Mouse (Mus musculus): ENCODE data around the gene Anp32e.
"Not testable (repeated sequence)": the region's sequence is repeated elsewhere in the genome, so short reads cannot be mapped to it uniquely, and the experiment has no call there.

Anp32e gene

GRCm38 (mm10) chr3:95904568-95904967 is 24.5 kb upstream of the Anp32e start, which contains the start of gene Car14:
Car14 (minus strand) TSS chr3:95904691.
- no peak for DNase-seq

GRCm38 (mm10) chr3:95905146-95905939 is 23.7 kb upstream of the Anp32e start:
- DNase-seq, result peak; percentile 39

DNA sequence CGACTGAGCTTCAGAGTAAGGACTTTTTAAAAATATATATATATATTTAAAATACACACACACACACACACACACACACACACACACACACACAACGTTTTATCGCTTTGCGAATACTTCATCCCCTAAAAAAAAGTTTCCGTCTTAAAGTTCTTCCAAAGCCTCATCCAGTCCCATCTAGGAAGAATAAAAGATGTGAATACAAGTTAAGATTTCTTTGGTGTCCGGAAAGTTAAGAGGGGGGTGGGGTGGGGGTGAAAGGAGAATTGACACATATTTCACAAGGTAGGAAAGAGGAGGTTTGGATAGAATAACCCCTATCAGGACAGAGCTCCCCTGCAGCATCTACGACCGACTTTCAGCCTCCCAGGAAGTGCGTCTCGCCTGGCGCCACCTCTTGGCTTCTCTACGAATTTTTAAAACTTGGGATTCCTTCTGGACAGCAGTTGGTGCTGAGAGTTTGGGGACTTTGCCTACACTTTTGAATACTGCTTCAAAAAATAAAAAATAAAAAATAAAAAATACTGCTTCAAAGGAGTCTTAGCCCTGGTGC is 23.0 kb upstream of the Anp32e start:
- peak; percentile 34 for DNase-seq

- DNase-seq, result no peak
Measured at GRCm38 (mm10) chr3:95906860-95907259, 22.2 kb upstream of the Anp32e start.

DNA sequence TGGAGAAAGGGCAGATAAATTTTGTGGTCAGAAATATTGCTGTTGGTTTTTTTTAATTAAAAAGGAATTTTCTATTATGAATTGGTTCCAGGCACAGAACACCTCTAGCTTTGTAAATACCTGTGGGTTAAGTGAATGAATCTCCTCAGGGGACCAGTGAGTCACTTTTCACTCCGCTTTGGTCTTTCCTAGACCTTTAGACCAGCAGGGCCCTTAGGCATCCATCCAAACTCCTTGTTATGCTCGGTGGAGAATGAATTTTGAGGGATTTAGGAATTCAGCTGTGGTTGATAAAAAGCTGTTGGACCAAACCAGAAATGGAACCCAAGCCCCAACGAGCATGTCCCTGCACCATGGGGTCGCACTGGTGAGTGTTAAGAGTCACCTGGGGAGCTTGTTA is 21.4 kb upstream of the Anp32e start:
- DNase-seq, result no peak

GRCm38 (mm10) chr3:95914706-95915105 is 14.3 kb upstream of the Anp32e start:
- no peak for DNase-seq

- no peak for DNase-seq
Measured at GRCm38 (mm10) chr3:95916760-95917159, 12.3 kb upstream of the Anp32e start.

DNA sequence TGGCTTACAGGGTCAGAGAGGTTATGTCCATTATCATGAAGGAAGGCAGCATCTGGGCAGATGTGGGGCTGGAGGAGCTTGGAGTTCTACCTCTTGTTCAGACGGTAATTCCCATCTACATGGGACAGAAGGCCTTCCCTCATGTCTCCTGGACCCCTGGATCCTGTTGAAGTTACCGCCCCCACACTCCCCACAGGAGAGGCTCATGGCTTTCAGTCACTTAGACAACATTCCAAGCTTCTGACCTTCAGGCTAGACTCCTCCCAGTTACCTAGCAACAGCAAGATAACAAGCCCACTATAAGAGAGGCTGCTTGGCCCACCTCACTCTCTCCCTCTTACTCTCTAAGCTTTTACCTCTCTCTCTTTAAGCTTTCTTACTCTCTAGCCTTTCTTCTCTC is 8.5 kb upstream of the Anp32e start:
- DNase-seq, result not testable (repeated sequence)

- DNase-seq, result not testable (repeated sequence)
Measured at GRCm38 (mm10) chr3:95923429-95923828, 5.6 kb upstream of the Anp32e start.

- DNase-seq, result no peak
Measured at GRCm38 (mm10) chr3:95924185-95924584, 4.9 kb upstream of the Anp32e start.

GRCm38 (mm10) chr3:95925087-95925486 is 4.0 kb upstream of the Anp32e start:
- DNase-seq, result no peak

DNA sequence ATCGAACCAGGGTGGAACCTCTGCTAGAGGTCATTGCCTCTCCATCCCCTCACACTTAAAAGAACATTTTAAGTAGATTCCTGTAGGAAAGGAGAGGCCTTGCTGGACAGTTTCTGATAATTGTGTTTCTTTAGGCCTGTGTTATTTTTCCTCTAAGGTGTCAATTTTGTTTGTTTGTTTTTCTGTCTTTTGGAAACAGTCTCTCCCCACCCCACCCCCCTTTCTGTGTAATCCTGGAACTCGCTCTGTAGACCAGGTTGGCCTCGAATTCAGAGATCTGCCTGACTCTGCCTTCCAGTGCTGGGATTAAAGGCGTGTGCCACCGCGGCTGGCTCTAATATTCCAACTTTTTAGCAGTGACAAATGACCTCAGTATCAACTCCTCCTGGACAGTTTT is 787 bp upstream of the Anp32e start:
- no peak for DNase-seq

DNA sequence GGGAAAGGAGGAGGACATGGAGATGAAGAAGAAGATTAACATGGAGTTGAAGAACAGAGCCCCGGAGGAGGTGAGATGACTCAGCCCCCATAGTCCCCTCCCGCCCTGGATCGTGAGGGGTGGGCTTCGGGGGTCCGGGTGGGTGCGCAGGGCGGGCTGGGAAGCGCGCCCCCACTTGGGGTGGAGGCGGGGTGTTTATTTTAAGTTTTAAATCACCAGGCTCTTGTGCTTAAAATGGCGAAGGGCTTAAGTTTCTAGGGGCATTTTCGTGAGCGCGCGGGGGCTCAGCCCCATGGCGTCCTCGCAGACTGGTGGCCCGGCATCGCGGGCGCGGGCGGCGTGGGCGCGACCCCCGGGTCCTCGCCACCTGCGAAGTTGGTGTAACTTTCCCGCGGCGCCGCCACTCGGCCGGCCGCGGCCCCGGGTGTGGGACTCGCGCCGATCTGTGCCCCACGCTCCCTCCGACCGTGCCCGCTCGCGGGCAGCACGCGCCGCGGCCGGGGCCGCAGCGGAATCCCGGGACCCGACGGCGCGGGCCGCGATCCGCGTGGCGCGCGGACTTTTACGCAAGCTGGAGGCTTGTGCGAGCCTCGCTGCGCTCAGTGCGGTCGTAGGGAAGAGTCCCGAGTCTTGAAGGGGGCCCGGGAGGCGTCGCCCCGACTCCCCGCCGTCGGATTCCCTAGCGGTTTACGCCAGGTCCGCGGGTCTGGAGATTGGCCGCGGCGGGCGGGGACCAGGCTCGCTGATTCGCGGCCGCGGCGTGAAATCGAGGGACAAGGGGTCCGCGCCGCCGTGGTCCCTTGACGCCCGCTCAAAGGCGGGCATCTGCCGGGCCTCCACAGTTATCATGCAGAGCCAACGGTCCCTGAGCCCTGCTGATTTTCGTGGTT is 780 bp downstream of the Anp32e start:
- DNase-seq, result peak; percentile 36

DNA sequence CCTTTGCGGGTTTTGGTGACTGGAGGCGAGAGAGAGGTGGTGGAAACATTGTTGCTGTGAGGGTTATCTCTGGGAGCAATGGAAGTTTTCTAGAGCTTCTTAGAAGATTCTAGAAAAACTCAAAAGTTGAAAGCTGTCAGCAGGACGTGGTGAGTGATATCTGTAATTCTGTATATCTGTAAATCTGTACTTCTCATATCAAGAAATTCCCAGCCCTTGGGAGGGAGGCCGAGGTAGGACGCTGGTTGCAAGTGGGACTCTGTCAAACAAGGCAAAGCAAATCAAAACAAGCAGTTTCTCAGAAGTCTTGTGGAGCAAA is 1.4 kb downstream of the Anp32e start:
- no peak for DNase-seq

DNA sequence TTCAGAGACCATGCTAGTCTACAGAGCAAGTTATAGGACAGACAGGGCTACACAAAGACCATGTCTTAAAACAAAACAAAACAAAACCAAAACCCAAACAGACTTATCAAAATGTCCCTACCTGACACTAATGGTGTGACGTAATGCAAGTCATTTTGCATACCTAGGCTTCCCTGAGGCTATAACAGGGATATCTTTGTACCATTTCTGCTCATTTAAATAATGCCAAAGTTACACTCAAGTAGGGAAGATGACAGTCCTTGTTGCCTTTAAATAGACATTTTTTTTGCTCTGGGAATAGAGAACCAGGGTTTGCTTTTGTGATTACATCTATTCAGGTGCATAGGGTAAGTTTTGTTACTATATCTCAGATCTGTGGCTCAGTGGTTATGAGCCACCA is 2.4 kb downstream of the Anp32e start:
- DNase-seq, result no peak

DNA sequence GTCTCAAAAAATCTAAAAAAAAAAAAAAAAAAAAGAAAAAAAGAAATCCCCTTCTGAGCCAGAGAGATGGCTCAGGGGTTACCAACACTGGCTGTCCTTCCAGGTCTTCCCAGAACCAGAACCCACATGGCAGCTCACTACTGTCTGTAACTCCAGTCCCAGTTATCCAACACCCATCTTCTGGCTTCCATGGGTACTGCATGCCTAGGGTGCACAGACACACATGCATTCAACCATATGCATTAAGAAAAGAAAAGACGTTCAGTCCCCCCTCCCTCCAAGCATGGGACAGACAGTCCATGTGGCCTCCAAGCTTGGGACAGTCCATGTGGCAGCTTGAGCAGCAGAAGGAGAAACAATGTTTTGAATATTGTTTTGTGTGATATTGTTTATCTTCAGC is 3.1 kb downstream of the Anp32e start:
- DNase-seq, result no peak

GRCm38 (mm10) chr3:95932566-95932965 is 3.5 kb downstream of the Anp32e start:
- DNase-seq, result no peak

GRCm38 (mm10) chr3:95933111-95933750 is 4.2 kb downstream of the Anp32e start:
- no peak for DNase-seq

- DNase-seq, result no peak
Measured at GRCm38 (mm10) chr3:95934448-95934847, 5.4 kb downstream of the Anp32e start.

- DNase-seq, result no peak
Measured at GRCm38 (mm10) chr3:95938217-95938616, 9.2 kb downstream of the Anp32e start.

- no peak for DNase-seq
Measured at GRCm38 (mm10) chr3:95938835-95939234, 9.8 kb downstream of the Anp32e start.

GRCm38 (mm10) chr3:95942749-95943148 is 13.7 kb downstream of the Anp32e start:
- DNase-seq, result no peak

- DNase-seq, result no peak
Measured at GRCm38 (mm10) chr3:95943226-95943625, 14.2 kb downstream of the Anp32e start.

All from cerebellum, adult 11 months (tissue).